Mouse (Mus musculus) bone marrow macrophage, adult 2 months (primary cell): Measurements from ENCODE around the gene Olfr710.

ENCODE experiments used
- CTCF ChIP-seq: IDR thresholded peaks from 2 replicates; pipeline ENCODE4 v1.5.1; 2012; ENCODE audit warnings: low read depth, mild to moderate bottlenecking, low read length, moderate library complexity
- POLR2A ChIP-seq: IDR thresholded peaks from 2 replicates; pipeline ENCODE4 v1.6.1; 2012; ENCODE audit warnings: mild to moderate bottlenecking, low read depth, low read length, borderline replicate concordance

DNA sequence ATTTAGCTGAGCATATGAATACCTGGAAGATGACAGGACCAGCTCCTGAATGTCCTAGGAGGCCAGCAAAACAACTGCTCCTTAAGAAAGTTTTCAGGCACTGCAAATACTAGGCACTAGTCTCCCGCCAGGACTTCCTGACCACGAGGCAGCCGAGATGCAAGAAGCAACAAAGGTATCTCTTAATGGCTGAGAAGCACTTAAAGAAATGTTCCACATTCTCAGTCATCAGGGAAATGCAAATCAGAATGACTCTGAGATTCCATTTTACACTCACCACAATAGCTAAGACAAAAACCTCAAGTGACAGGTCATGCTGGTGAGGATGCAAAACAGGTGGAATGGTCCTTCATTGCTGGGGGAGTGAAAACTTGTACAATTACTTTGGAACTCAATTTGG, 37.1 kb upstream of the Olfr710 start:
- TF ChIP-seq POLR2A (no peak), CTCF (no peak)
